In genomic region chr17:81064279-81064978, GRCm38 (mm10) we compare ENCODE assay signal across 8 mouse cellular contexts. TPM values are rescaled to one million over a fixed set of nuclear protein-coding genes. Genes with fewer than 3 reads are reported as not detected.
A peak's percentile ranks its signal among the peaks of the same experiment; 100 is the strongest.
DNase-seq lines count a peak whose midpoint lies in the region; ATAC-seq and TF ChIP-seq lines count a peak whose summit lies in the region.

No protein-coding gene starts in this region.

- peak overlapping the region; percentile 95 for H3K9ac ChIP-seq in liver, embryonic 14.5 days (replicated peaks)
- H3K9ac ChIP-seq in neural tube, embryonic 13.5 days, result peak overlapping the region; percentile 92

- H3K4me3 ChIP-seq in liver, embryonic 14.5 days (ENCODE audit: insufficient read depth in 1 of 2, low read depth in 2 of 2, low read length in 2 of 2), result peak overlapping the region; percentile 88 to 96
- H3K4me3 ChIP-seq in neural tube, embryonic 13.5 days, result peak overlapping the region; percentile 83

- no peaks in the 10 kb centered on the region for H3K9me3 ChIP-seq in liver, embryonic 14.5 days (ENCODE audit: control insufficient read depth, low read length)
- no peaks in the 10 kb centered on the region for H3K9me3 ChIP-seq in neural tube, embryonic 13.5 days

- peaks cover 19 to 20% of the 10 kb centered on the region in 2 experiments for H3K4me1 ChIP-seq in liver, embryonic 14.5 days (replicated peaks; ENCODE audit: control insufficient read depth in 2 of 2, insufficient read depth in 2 of 2, low read length in 1 of 2)
- H3K4me1 ChIP-seq in neural tube, embryonic 13.5 days (replicated peaks), result peaks cover 7% of the 10 kb centered on the region; the same call in 1 of the 2 replicates

- 7% methylated on average over 28 of the region's 28 CpGs for WGBS in liver, embryonic 14.5 days (ENCODE audit: insufficient replicate concordance)
- 18% methylated on average over 28 of the region's 28 CpGs for WGBS in neural tube, embryonic 13.5 days

- H3K36me3 ChIP-seq in liver, embryonic 14.5 days (replicated peaks; ENCODE audit: control insufficient read depth, insufficient read depth, low read depth), result no peaks in the 10 kb centered on the region; the same call in 1 of the 2 replicates
- H3K36me3 ChIP-seq in neural tube, embryonic 13.5 days, result no peaks in the 10 kb centered on the region

- H3K4me2 ChIP-seq in liver, embryonic 14.5 days (ENCODE audit: low read depth), result peak overlapping the region; percentile 80
- H3K4me2 ChIP-seq in neural tube, embryonic 13.5 days, result peak overlapping the region; percentile 64

- DNase-seq in thymus, postnatal 4 days, result peak; percentile 16
- DNase-seq in thymus, postnatal 10 days (ENCODE audit: low spot score in 2 of 2), result no peak
- peak; percentile 8 for DNase-seq in cerebellum, adult 11-12 months
- peak; percentile 10 for DNase-seq in forelimb bud, embryonic 11.5 days (ENCODE audit: low read depth, low spot score)
- peak; percentile 31 for DNase-seq in kidney, adult 18-20 months
- DNase-seq in liver, embryonic 14.5 days (ENCODE audit: low read depth in 3 of 3, low spot score in 3 of 3), result no peak
- DNase-seq in urinary bladder, adult 18-20 months (ENCODE audit: low spot score in 2 of 2), result no peak

- no peak for TF ChIP-seq EP300 in liver, embryonic 14.5 days (IDR thresholded peaks at IDR 0.05; ENCODE audit: low read depth)

- ATAC-seq in liver, embryonic 14.5 days (ENCODE audit: insufficient read depth), result peak; percentile 80
- ATAC-seq in neural tube, embryonic 13.5 days (ENCODE audit: low read depth), result peak; percentile 91

- peak overlapping the region; percentile 46; the same call in 1 of the 2 replicates for H3K27ac ChIP-seq in liver, embryonic 14.5 days
- H3K27ac ChIP-seq in neural tube, embryonic 13.5 days (replicated peaks), result peak overlapping the region; percentile 61

- no peak for TF ChIP-seq CTCF in liver, embryonic 14.5 days (IDR thresholded peaks at IDR 0.05; ENCODE audit: low read depth)

- no peaks in the 10 kb centered on the region for H3K27me3 ChIP-seq in liver, embryonic 14.5 days (ENCODE audit: control insufficient read depth, insufficient read depth, low read length)
- no peaks in the 10 kb centered on the region for H3K27me3 ChIP-seq in neural tube, embryonic 13.5 days

RNA-seq across cellular contexts. Expression of gene Thumpd2, which starts 0.5 kb away (rescaled TPM):
- polyA plus RNA-seq in liver, embryonic 14.5 days (2012; rRNA removed), result 1.7 and 3.0 TPM in 2 replicates
- polyA plus RNA-seq in liver, embryonic 14.5 days (2014; fragmentation: Nextera tagmentation; extraction: Ambion mirVana), result 6.0 and 6.9 TPM in 2 replicates
- 8.6 and 9.6 TPM in 2 replicates for polyA plus RNA-seq in neural tube, embryonic 13.5 days (2015; fragmentation: Nextera tagmentation; extraction: Ambion mirVana)

Comparison
In these comparisons a context has a peak if more than half of its experiments do, and no peak if none do; other contexts are left out.
1. DNase-seq: peak in thymus, postnatal 4 days (single experiment), cerebellum, adult 11-12 months (single experiment), forelimb bud, embryonic 11.5 days (single experiment) and kidney, adult 18-20 months (single experiment); none in thymus, postnatal 10 days (0 of 2), liver, embryonic 14.5 days (0 of 3) and urinary bladder, adult 18-20 months (0 of 2).